Mouse (Mus musculus): ENCODE measurements around the gene Nr4a1. TPM values are rescaled to one million over a fixed set of nuclear protein-coding genes. Genes with fewer than 3 reads are reported as not detected.

Gene Nr4a1
- polyA plus RNA-seq, 1 experiment from 2014 or later: 5.1 TPM

- 17% methylated on average over 7 of the region's 7 CpGs for WGBS
These were observed 44.5 kb downstream of the Nr4a1 start for GRCm38 (mm10) chr15:101298550-101298949.

GRCm38 (mm10) chr15:101299480-101299960 is 45.5 kb downstream of the Nr4a1 start:
- H3K9ac ChIP-seq: no peak overlapping the region
- H3K27me3 ChIP-seq (ENCODE audit: control insufficient read depth, insufficient read depth, low read length): no peaks in the 10 kb centered on the region
- 82% methylated on average over 14 of the region's 14 CpGs for WGBS
- no peaks in the 10 kb centered on the region for H3K4me1 ChIP-seq (replicated peaks; ENCODE audit: control insufficient read depth, insufficient read depth, low read length)
- no peak for DNase-seq (ENCODE audit: low spot score)
- H3K4me2 ChIP-seq (replicated peaks): no peak overlapping the region
- no peak overlapping the region for H3K4me3 ChIP-seq (replicated peaks; ENCODE audit: low read length)
- ATAC-seq (ENCODE audit: low FRiP score): no peak
- H3K36me3 ChIP-seq (replicated peaks; ENCODE audit: control insufficient read depth, insufficient read depth): no peaks in the 10 kb centered on the region
- no peak overlapping the region for H3K27ac ChIP-seq
- no peaks in the 10 kb centered on the region for H3K9me3 ChIP-seq (ENCODE audit: control insufficient read depth, low read length)

More at GRCm38 (mm10) chr15:101298550-101298949, 44.5 kb downstream of the Nr4a1 start:
- Histone ChIP-seq H3K4me2 (replicated peaks) (peak overlapping the region; percentile 22), H3K27ac (no peak overlapping the region), H3K4me1 (replicated peaks; ENCODE audit: control insufficient read depth, insufficient read depth, low read length) (no peaks in the 10 kb centered on the region), H3K36me3 (replicated peaks; ENCODE audit: control insufficient read depth, insufficient read depth) (no peaks in the 10 kb centered on the region), H3K27me3 (ENCODE audit: control insufficient read depth, insufficient read depth, low read length) (no peaks in the 10 kb centered on the region), H3K9ac (no peak overlapping the region), H3K4me3 (replicated peaks; ENCODE audit: low read length) (no peak overlapping the region), H3K9me3 (ENCODE audit: control insufficient read depth, low read length) (no peaks in the 10 kb centered on the region)
- DNase-seq (ENCODE audit: low spot score) (no peak), ATAC-seq (ENCODE audit: low FRiP score) (no peak)

DNA sequence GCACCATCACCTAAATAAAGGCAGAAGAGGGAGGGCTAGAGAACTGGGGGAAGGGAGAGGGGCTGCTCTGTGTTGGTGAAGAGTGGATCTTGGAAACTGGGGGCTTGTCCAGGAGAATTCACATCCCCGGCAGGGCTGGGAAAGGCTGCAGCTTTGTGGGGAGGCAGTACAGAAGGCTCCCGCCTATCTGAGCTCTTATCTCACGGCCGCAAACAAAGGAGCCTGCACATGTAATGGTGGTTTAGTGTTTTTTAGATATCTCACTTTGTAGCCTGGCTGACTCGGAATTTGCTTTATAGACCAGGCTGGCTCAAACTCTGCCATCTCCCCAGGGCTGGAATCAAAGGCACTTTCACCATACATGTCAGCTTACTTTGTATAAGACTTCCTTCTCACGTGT is 46.1 kb downstream of the Nr4a1 start:
- Histone ChIP-seq H3K4me2 (replicated peaks) (no peak overlapping the region), H3K9ac (no peak overlapping the region), H3K27me3 (ENCODE audit: control insufficient read depth, insufficient read depth, low read length) (no peaks in the 10 kb centered on the region), H3K4me1 (replicated peaks; ENCODE audit: control insufficient read depth, insufficient read depth, low read length) (no peaks in the 10 kb centered on the region), H3K27ac (no peak overlapping the region), H3K36me3 (replicated peaks; ENCODE audit: control insufficient read depth, insufficient read depth) (no peaks in the 10 kb centered on the region), H3K9me3 (ENCODE audit: control insufficient read depth, low read length) (no peaks in the 10 kb centered on the region), H3K4me3 (replicated peaks; ENCODE audit: low read length) (no peak overlapping the region)
- ATAC-seq (ENCODE audit: low FRiP score) (no peak), DNase-seq (ENCODE audit: low spot score) (no peak)
- WGBS: 75% methylated on average over 6 of the region's 6 CpGs

DNA sequence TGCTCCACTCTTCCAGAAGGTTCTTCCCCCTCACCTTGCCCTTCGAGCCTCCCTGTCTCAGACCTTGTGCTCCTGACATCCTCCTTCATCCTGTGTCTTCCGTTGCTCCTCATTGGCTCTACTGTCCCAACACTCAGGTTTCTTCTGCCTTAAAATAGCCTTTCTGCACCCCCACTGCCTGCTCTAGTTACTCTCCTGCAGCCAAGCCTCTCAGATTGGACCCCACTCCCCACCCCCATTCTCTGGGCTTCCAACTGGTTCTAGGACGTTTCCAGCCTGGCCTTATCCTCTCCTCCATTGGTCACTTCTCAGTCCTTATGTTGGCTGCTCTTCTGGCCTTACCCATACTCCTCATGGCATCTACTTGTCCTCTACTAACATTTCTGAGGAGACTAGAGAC is 48.1 kb downstream of the Nr4a1 start:
- Histone ChIP-seq H3K4me2 (replicated peaks) (no peak overlapping the region), H3K4me1 (replicated peaks; ENCODE audit: control insufficient read depth, insufficient read depth, low read length) (no peaks in the 10 kb centered on the region), H3K27ac (no peak overlapping the region), H3K9me3 (ENCODE audit: control insufficient read depth, low read length) (no peaks in the 10 kb centered on the region), H3K36me3 (replicated peaks; ENCODE audit: control insufficient read depth, insufficient read depth) (no peaks in the 10 kb centered on the region), H3K27me3 (ENCODE audit: control insufficient read depth, insufficient read depth, low read length) (no peaks in the 10 kb centered on the region), H3K4me3 (replicated peaks; ENCODE audit: low read length) (no peak overlapping the region), H3K9ac (no peak overlapping the region)
- no peak for ATAC-seq (ENCODE audit: low FRiP score)
- 80% methylated on average over 3 of the region's 3 CpGs for WGBS
- DNase-seq (ENCODE audit: low spot score): no peak

DNA sequence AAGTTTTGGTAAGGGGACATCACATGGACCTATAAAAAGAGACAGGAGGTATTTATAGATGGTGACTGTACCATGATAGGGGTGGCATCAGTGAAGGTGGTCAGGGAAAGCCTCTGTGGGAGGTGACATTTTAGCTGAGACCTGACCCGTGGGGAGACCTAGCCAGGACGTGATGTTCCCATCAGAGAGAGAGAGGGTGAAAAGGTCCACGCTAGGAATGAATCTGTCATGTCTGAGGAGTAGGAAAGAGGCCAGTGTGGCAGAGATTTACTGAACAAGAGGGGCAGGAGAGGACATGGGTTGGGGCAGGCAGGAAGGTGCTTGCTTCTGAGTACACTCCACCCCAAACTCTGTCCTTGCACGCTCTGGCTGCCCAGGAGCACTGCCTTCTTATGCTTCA is 49.8 kb downstream of the Nr4a1 start:
- no peak overlapping the region for H3K4me2 ChIP-seq (replicated peaks)
- 86% methylated on average over 4 of the region's 4 CpGs for WGBS
- DNase-seq (ENCODE audit: low spot score) (no peak), ATAC-seq (ENCODE audit: low FRiP score) (no peak)
- H3K4me3 ChIP-seq (replicated peaks; ENCODE audit: low read length): no peak overlapping the region
- no peaks in the 10 kb centered on the region for H3K9me3 ChIP-seq (ENCODE audit: control insufficient read depth, low read length)
- no peaks in the 10 kb centered on the region for H3K36me3 ChIP-seq (replicated peaks; ENCODE audit: control insufficient read depth, insufficient read depth)
- H3K27me3 ChIP-seq (ENCODE audit: control insufficient read depth, insufficient read depth, low read length): no peaks in the 10 kb centered on the region
- H3K4me1 ChIP-seq (replicated peaks; ENCODE audit: control insufficient read depth, insufficient read depth, low read length): no peaks in the 10 kb centered on the region
- no peak overlapping the region for H3K27ac ChIP-seq
- H3K9ac ChIP-seq: no peak overlapping the region

- Histone ChIP-seq H3K36me3 (replicated peaks; ENCODE audit: control insufficient read depth, insufficient read depth) (no peaks in the 10 kb centered on the region), H3K9me3 (ENCODE audit: control insufficient read depth, low read length) (no peaks in the 10 kb centered on the region), H3K27ac (no peak overlapping the region), H3K4me2 (replicated peaks) (no peak overlapping the region), H3K4me3 (replicated peaks; ENCODE audit: low read length) (no peak overlapping the region), H3K9ac (no peak overlapping the region), H3K27me3 (ENCODE audit: control insufficient read depth, insufficient read depth, low read length) (no peaks in the 10 kb centered on the region), H3K4me1 (replicated peaks; ENCODE audit: control insufficient read depth, insufficient read depth, low read length) (no peaks in the 10 kb centered on the region)
- 87% methylated on average over 4 of the region's 4 CpGs for whole genome bisulfite sequencing
- DNase-seq (ENCODE audit: low spot score) (no peak), ATAC-seq (ENCODE audit: low FRiP score) (no peak)
These were observed 52.4 kb downstream of the Nr4a1 start for GRCm38 (mm10) chr15:101306459-101306858.

- no peaks in the 10 kb centered on the region for H3K27me3 ChIP-seq (ENCODE audit: control insufficient read depth, insufficient read depth, low read length)
- H3K9me3 ChIP-seq (ENCODE audit: control insufficient read depth, low read length): no peaks in the 10 kb centered on the region
- H3K36me3 ChIP-seq (replicated peaks; ENCODE audit: control insufficient read depth, insufficient read depth): no peaks in the 10 kb centered on the region
- DNase-seq (ENCODE audit: low spot score): no peak
- no peak overlapping the region for H3K9ac ChIP-seq
- no peak for ATAC-seq (ENCODE audit: low FRiP score)
- H3K4me3 ChIP-seq (replicated peaks; ENCODE audit: low read length): no peak overlapping the region
- 67% methylated on average over 13 of the region's 13 CpGs for WGBS
- no peak overlapping the region for H3K4me2 ChIP-seq (replicated peaks)
- H3K4me1 ChIP-seq (replicated peaks; ENCODE audit: control insufficient read depth, insufficient read depth, low read length): no peaks in the 10 kb centered on the region
- no peak overlapping the region for H3K27ac ChIP-seq
These were observed 54.6 kb downstream of the Nr4a1 start for GRCm38 (mm10) chr15:101308440-101309348.

- no peaks in the 10 kb centered on the region for H3K27me3 ChIP-seq (ENCODE audit: control insufficient read depth, insufficient read depth, low read length)
- no peak overlapping the region for H3K4me3 ChIP-seq (replicated peaks; ENCODE audit: low read length)
- no peak overlapping the region for H3K27ac ChIP-seq
- WGBS: 53% methylated on average over 5 of the region's 5 CpGs
- no peak overlapping the region for H3K4me2 ChIP-seq (replicated peaks)
- H3K9me3 ChIP-seq (ENCODE audit: control insufficient read depth, low read length): no peaks in the 10 kb centered on the region
- no peaks in the 10 kb centered on the region for H3K36me3 ChIP-seq (replicated peaks; ENCODE audit: control insufficient read depth, insufficient read depth)
- no peaks in the 10 kb centered on the region for H3K4me1 ChIP-seq (replicated peaks; ENCODE audit: control insufficient read depth, insufficient read depth, low read length)
- DNase-seq (ENCODE audit: low spot score) (no peak), ATAC-seq (ENCODE audit: low FRiP score) (no peak)
- H3K9ac ChIP-seq: no peak overlapping the region
These were observed 55.4 kb downstream of the Nr4a1 start for GRCm38 (mm10) chr15:101309493-101309892.

- H3K4me1 ChIP-seq (replicated peaks; ENCODE audit: control insufficient read depth, insufficient read depth, low read length): no peaks in the 10 kb centered on the region
- no peak overlapping the region for H3K9ac ChIP-seq
- ATAC-seq (ENCODE audit: low FRiP score): no peak
- 59% methylated on average over 14 of the region's 15 CpGs for WGBS
- H3K4me3 ChIP-seq (replicated peaks; ENCODE audit: low read length): no peak overlapping the region
- H3K9me3 ChIP-seq (ENCODE audit: control insufficient read depth, low read length): no peaks in the 10 kb centered on the region
- no peak for DNase-seq (ENCODE audit: low spot score)
- H3K27me3 ChIP-seq (ENCODE audit: control insufficient read depth, insufficient read depth, low read length): no peaks in the 10 kb centered on the region
- H3K36me3 ChIP-seq (replicated peaks; ENCODE audit: control insufficient read depth, insufficient read depth): no peaks in the 10 kb centered on the region
- H3K27ac ChIP-seq: no peak overlapping the region
- no peak overlapping the region for H3K4me2 ChIP-seq (replicated peaks)
These were observed 57.2 kb downstream of the Nr4a1 start for GRCm38 (mm10) chr15:101311087-101311770.
